Mouse (Mus musculus): ENCODE data around the gene Cryba1. TPM values are rescaled to one million over a fixed set of nuclear protein-coding genes. Genes with fewer than 3 reads are reported as not detected.
A peak's percentile ranks its signal among the peaks of the same experiment; 100 is the strongest.

Gene Cryba1
- polyA plus RNA-seq, 1 experiment from 2014 or later: not detected

DNA sequence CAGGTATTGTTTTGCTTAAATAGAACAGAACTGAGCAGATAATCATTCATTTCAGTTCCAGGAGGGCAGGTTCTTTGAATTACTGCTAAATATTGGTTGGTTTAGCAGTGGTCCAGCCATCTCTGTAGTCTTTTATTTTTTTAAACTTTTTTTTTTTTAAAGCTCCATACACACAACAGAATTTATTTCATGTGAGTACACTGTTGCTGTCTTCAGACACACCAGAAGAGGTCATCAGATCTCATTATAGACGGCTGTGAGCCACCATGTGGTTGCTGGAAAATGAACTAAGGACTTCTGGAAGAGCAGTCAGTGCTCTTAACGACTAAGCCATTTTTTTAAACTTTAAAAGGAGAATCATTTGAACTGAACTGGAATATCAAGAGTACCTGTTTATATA is 27.9 kb downstream of the Cryba1 start:
- no peaks in the 10 kb centered on the region for H3K9me3 ChIP-seq (ENCODE audit: control insufficient read depth, low read length)
- H3K27me3 ChIP-seq (replicated peaks; ENCODE audit: control insufficient read depth, insufficient read depth, low read length): no peaks in the 10 kb centered on the region
- H3K4me3 ChIP-seq (ENCODE audit: low read depth, low read length): no peak overlapping the region
- DNase-seq (ENCODE audit: low spot score) (no peak), ATAC-seq (replicated peaks; ENCODE audit: low FRiP score) (no peak)
- peaks cover 42% of the 10 kb centered on the region for H3K36me3 ChIP-seq (ENCODE audit: control insufficient read depth, insufficient read depth, low read length)
- no peaks in the 10 kb centered on the region; the same call in 1 of the 2 replicates for H3K4me1 ChIP-seq (replicated peaks; ENCODE audit: control insufficient read depth, insufficient read depth, low read length)
- no peak overlapping the region for H3K9ac ChIP-seq (ENCODE audit: low read depth, low read length)
- no peak overlapping the region for H3K27ac ChIP-seq (ENCODE audit: low read depth, low read length)
- H3K4me2 ChIP-seq: no peak overlapping the region
- WGBS: 75% methylated on average over 2 of the region's 2 CpGs

DNA sequence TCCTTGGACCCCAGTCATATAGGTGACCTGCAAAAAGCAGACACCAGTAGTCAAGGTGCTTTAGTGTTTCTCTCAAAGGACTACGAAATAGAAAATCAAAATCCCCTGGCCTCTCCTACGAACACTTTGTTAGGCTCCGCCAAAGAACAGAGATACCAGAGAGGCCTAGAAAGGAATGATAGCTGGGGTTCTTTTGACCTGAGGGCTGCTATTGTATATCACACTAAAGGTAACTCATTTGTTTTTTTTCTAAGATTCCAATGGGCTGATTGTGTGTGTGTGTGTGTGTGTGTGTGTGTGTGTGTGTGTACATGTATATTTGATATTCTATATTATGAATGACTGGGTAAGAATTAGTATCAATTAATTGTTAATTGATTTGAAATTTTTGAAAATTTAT is 32.1 kb downstream of the Cryba1 start:
- ATAC-seq (replicated peaks; ENCODE audit: low FRiP score): no peak
- Histone ChIP-seq H3K4me3 (ENCODE audit: low read depth, low read length) (no peak overlapping the region), H3K27me3 (replicated peaks; ENCODE audit: control insufficient read depth, insufficient read depth, low read length) (no peaks in the 10 kb centered on the region), H3K4me1 (replicated peaks; ENCODE audit: control insufficient read depth, insufficient read depth, low read length) (peaks cover 4% of the 10 kb centered on the region), H3K9ac (ENCODE audit: low read depth, low read length) (no peak overlapping the region), H3K9me3 (ENCODE audit: control insufficient read depth, low read length) (no peaks in the 10 kb centered on the region), H3K36me3 (ENCODE audit: control insufficient read depth, insufficient read depth, low read length) (peaks cover 40% of the 10 kb centered on the region), H3K4me2 (no peak overlapping the region), H3K27ac (ENCODE audit: low read depth, low read length) (no peak overlapping the region)
- WGBS: 86% methylated on average over 3 of the region's 3 CpGs
- no peak for DNase-seq (ENCODE audit: low spot score)

DNA sequence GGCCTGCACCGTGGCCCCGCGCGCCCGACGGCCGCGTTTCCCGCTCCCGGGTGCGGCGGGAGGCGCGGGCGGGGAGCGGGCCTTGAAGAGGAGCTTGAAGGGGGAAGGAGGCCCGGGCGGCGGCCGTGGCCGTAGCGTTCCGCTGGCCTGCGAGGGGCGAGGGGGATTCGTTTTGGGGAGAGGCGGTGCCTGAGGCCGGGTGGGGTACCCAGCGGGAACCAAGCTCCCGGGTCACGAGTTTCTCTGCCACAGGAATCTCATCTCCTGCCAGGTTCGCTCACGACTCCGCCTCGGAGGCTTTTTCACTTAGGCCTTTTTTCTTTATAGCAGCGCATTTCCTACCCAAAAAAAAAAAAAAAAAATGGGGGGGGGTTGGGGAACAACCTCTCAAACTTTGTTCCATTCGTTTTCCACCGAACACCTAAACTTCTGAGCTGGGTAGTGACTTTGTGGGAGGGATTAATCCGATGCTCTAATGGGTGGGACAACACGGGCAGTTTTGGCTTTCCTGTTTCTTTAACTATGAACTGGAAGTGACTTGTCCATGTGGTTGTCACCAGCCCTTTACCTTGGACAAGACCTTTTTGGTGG is 37.4 kb downstream of the Cryba1 start:
- DNase-seq (ENCODE audit: low spot score) (peak; percentile 69), ATAC-seq (replicated peaks; ENCODE audit: low FRiP score) (no peak)
- WGBS: under 1% methylated on average over 40 of the region's 40 CpGs
- H3K4me1 ChIP-seq (replicated peaks; ENCODE audit: control insufficient read depth, insufficient read depth, low read length): peaks cover 4% of the 10 kb centered on the region
- H3K9ac ChIP-seq (ENCODE audit: low read depth, low read length): peak overlapping the region; percentile 98
- H3K27ac ChIP-seq (ENCODE audit: low read depth, low read length): peak overlapping the region; percentile 96
- no peaks in the 10 kb centered on the region for H3K9me3 ChIP-seq (ENCODE audit: control insufficient read depth, low read length)
- H3K36me3 ChIP-seq (ENCODE audit: control insufficient read depth, insufficient read depth, low read length): peaks cover 14% of the 10 kb centered on the region
- peak overlapping the region; percentile 71 for H3K4me3 ChIP-seq (ENCODE audit: low read depth, low read length)
- H3K27me3 ChIP-seq (replicated peaks; ENCODE audit: control insufficient read depth, insufficient read depth, low read length): no peaks in the 10 kb centered on the region
- peak overlapping the region; percentile 69 for H3K4me2 ChIP-seq

DNA sequence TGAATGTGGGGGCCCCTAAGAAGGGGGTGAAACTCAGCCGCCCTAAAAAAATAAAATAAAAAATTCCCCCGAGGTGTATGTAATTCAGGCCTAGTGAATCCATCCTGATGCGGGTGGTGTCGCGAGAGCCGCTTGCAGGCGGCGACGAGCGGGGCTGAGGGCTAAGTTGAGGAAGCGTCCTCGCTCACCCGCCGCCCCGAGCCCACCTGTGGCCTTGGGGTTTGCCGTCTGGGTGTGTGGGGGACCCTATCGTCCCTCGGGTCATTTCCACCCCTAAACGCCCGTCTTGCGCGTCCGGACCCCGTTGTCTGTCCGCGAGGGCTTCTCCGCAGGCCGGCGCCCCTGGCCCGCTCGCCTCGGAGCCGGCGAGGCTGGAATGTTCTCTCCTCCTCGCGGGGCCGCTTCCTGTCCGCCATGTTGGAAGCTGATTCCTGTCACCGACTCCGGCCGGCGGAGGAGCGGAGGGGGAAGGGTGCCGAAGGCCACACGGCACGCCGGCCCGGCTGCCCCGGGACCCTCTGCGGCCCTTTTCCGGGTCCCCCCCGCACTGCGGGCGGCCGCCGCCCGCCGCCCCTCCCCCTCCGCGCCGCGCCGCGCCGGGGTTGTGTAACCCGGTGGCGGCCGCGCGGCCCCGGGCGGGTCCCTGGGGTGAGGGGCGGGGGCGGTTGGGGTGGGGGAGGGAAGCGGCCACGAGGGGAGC is 38.1 kb downstream of the Cryba1 start:
- peaks cover 8% of the 10 kb centered on the region for H3K36me3 ChIP-seq (ENCODE audit: control insufficient read depth, insufficient read depth, low read length)
- peak overlapping the region; percentile 69 for H3K4me2 ChIP-seq
- H3K4me1 ChIP-seq (replicated peaks; ENCODE audit: control insufficient read depth, insufficient read depth, low read length): peaks cover 4% of the 10 kb centered on the region
- DNase-seq (ENCODE audit: low spot score): peak; percentile 80
- peak overlapping the region; percentile 96 for H3K27ac ChIP-seq (ENCODE audit: low read depth, low read length)
- H3K27me3 ChIP-seq (replicated peaks; ENCODE audit: control insufficient read depth, insufficient read depth, low read length): no peaks in the 10 kb centered on the region
- H3K9me3 ChIP-seq (ENCODE audit: control insufficient read depth, low read length): no peaks in the 10 kb centered on the region
- ATAC-seq (replicated peaks; ENCODE audit: low FRiP score): peak; percentile 42
- H3K9ac ChIP-seq (ENCODE audit: low read depth, low read length): peak overlapping the region; percentile 98
- WGBS: under 1% methylated on average over 69 of the region's 76 CpGs
- peak overlapping the region; percentile 71 for H3K4me3 ChIP-seq (ENCODE audit: low read depth, low read length)

DNA sequence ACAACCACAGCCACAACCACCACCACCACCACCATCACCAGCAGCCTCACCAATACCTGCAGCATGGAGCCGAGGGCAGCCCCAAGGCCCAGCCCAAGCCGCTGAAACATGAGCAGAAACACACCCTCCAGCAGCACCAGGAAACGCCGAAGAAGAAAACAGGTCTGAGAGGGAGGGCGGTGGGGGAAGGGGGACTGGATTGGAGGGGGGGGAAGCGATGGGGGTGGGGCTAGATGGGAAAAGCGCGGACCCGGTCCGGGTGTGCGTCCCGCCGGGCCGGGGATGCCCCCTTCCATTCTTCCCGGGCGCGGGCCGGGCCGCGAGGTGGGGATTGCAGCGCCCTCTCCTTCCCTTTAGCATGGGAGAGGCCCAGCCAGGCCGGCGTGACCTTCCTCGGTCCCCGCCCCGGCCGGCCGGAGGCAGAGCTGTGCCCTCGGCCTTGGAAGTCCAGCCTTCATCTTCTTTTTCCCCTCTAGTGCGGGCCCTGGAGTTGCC is 38.7 kb downstream of the Cryba1 start:
- Histone ChIP-seq H3K4me2 (peak overlapping the region; percentile 69), H3K9me3 (ENCODE audit: control insufficient read depth, low read length) (no peaks in the 10 kb centered on the region), H3K9ac (ENCODE audit: low read depth, low read length) (peak overlapping the region; percentile 98), H3K27me3 (replicated peaks; ENCODE audit: control insufficient read depth, insufficient read depth, low read length) (no peaks in the 10 kb centered on the region), H3K4me3 (ENCODE audit: low read depth, low read length) (peak overlapping the region; percentile 71), H3K36me3 (ENCODE audit: control insufficient read depth, insufficient read depth, low read length) (peaks cover 2% of the 10 kb centered on the region; the same call in 1 of the 2 replicates), H3K4me1 (replicated peaks; ENCODE audit: control insufficient read depth, insufficient read depth, low read length) (peaks cover 4% of the 10 kb centered on the region), H3K27ac (ENCODE audit: low read depth, low read length) (peak overlapping the region; percentile 96)
- DNase-seq (ENCODE audit: low spot score) (peak; percentile 67), ATAC-seq (replicated peaks; ENCODE audit: low FRiP score) (peak; percentile 26)
- under 1% methylated on average over 30 of the region's 30 CpGs for WGBS

DNA sequence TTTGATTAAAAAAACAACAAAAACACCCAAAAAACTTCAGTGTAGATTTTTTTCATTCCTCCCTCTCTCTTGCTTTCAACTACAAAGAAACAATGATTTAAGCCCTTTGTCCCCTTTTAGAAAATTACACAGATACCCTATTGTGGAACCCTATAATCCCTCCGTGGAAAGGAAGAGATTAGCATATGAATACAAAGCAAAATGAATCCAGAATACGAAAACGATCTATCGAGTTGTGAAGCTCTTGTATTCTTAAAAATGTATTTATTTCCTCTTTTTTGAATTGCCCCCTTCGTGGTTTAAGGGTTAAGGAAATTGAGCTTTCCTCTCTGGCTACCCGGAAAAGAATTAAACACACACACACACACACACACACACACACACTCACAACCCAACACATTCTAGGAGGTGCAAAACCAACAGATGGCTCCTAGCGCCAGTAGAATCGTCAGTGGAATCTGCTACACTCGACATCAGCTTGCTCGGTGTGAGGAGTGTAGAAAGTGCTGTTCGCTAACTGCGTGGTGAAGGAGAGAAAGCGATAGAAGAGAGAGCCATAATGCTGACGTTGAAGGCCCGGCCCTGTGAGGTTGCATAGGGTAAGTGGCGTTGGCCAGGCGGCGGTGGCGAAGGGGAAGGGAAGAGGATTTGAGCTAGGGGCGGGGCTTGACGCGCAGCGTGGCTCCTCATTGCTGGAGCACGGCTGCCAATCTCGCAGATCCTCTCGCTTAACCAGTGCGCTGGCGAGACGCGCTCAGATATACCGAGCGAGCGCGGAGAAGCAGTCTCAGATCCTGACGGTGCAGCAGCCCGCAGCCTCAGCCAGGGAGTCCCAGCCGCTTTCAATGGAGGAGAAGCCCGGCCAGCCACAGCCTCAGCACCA is 39.5 kb downstream of the Cryba1 start, which contains the start of gene Nufip2:
Gene Nufip2 (plus strand): TSS at position 773 of the 883 bp plus-strand sequence.
- ATAC-seq (replicated peaks; ENCODE audit: low FRiP score): peak; percentile 98
- WGBS: under 1% methylated on average over 38 of the region's 38 CpGs
- peaks cover 4% of the 10 kb centered on the region for H3K4me1 ChIP-seq (replicated peaks; ENCODE audit: control insufficient read depth, insufficient read depth, low read length)

DNA sequence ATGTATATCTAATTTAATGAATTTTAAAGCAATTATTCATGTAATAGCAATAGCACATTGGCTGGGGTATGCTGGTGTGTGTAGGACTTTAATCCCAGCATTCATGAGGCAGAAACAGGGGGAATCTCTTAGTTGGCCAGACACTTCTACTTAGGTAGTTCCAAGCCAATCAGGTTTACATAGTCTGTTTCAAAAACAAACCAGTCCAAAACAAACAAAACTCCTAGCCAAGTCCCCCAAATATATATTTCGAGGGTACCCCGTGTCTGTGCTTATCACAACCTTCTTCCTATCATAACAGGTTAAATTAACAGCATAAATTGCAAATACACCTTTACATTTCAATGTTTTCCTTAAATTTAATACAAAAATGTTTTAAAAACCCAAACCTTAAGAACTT is 40.2 kb downstream of the Cryba1 start:
- ATAC-seq (replicated peaks; ENCODE audit: low FRiP score) (no peak), DNase-seq (ENCODE audit: low spot score) (no peak)
- Histone ChIP-seq H3K4me1 (replicated peaks; ENCODE audit: control insufficient read depth, insufficient read depth, low read length) (peaks cover 4% of the 10 kb centered on the region), H3K9me3 (ENCODE audit: control insufficient read depth, low read length) (no peaks in the 10 kb centered on the region), H3K27ac (ENCODE audit: low read depth, low read length) (no peak overlapping the region), H3K4me3 (ENCODE audit: low read depth, low read length) (no peak overlapping the region), H3K27me3 (replicated peaks; ENCODE audit: control insufficient read depth, insufficient read depth, low read length) (no peaks in the 10 kb centered on the region), H3K4me2 (peak overlapping the region; percentile 34; the same call in 1 of the 2 replicates), H3K9ac (ENCODE audit: low read depth, low read length) (no peak overlapping the region), H3K36me3 (ENCODE audit: control insufficient read depth, insufficient read depth, low read length) (peaks cover 2% of the 10 kb centered on the region; the same call in 1 of the 2 replicates)
- 62% methylated on average over 2 of the region's 2 CpGs for WGBS

More for the DNA sequence above, 39.5 kb downstream of the Cryba1 start, which contains the start of gene Nufip2:
- peak within 1 kb of the TSS; percentile 71 for H3K4me3 ChIP-seq (ENCODE audit: low read depth, low read length)
- peaks cover 2% of the 10 kb centered on the region; the same call in 1 of the 2 replicates for H3K36me3 ChIP-seq (ENCODE audit: control insufficient read depth, insufficient read depth, low read length)
- peak within 1 kb of the TSS; percentile 69 for H3K4me2 ChIP-seq
- H3K27ac ChIP-seq (ENCODE audit: low read depth, low read length): peak within 1 kb of the TSS; percentile 96
- H3K9me3 ChIP-seq (ENCODE audit: control insufficient read depth, low read length): no peaks in the 10 kb centered on the region
- H3K9ac ChIP-seq (ENCODE audit: low read depth, low read length): peak within 1 kb of the TSS; percentile 98
- DNase-seq (ENCODE audit: low spot score): peak; percentile 97
- no peaks in the 10 kb centered on the region for H3K27me3 ChIP-seq (replicated peaks; ENCODE audit: control insufficient read depth, insufficient read depth, low read length)

DNA sequence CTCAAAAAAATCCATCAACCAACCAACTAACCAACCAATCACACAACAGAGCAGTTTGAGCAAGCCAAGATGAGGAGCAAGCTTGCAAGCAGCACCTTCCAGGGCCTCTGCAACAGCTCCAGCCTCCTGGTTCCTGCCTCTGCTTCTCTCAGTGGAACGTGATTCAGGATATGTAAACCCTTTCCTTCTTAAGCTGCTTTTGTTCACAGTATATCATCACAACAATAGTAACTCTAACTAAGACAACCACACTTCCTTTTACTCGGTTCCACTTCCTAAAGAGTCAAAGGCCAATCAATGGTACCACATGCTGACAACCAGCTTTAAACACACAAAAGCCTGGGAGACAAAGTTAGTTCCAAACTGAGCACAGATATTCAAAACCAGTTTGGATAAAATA is 45.1 kb downstream of the Cryba1 start:
- Histone ChIP-seq H3K27me3 (replicated peaks; ENCODE audit: control insufficient read depth, insufficient read depth, low read length) (no peaks in the 10 kb centered on the region), H3K36me3 (ENCODE audit: control insufficient read depth, insufficient read depth, low read length) (no peaks in the 10 kb centered on the region), H3K4me2 (no peak overlapping the region), H3K9me3 (ENCODE audit: control insufficient read depth, low read length) (no peaks in the 10 kb centered on the region), H3K27ac (ENCODE audit: low read depth, low read length) (no peak overlapping the region), H3K4me1 (replicated peaks; ENCODE audit: control insufficient read depth, insufficient read depth, low read length) (no peaks in the 10 kb centered on the region; the same call in 1 of the 2 replicates), H3K4me3 (ENCODE audit: low read depth, low read length) (no peak overlapping the region), H3K9ac (ENCODE audit: low read depth, low read length) (no peak overlapping the region)
- DNase-seq (ENCODE audit: low spot score): no peak
- WGBS: 37% methylated on average over 2 of the region's 2 CpGs
- no peak for ATAC-seq (replicated peaks; ENCODE audit: low FRiP score)

Data from liver, embryonic 11.5 days (tissue).